Comparison of ENCODE assay signal across 8 mouse cellular contexts in the genomic region with DNA sequence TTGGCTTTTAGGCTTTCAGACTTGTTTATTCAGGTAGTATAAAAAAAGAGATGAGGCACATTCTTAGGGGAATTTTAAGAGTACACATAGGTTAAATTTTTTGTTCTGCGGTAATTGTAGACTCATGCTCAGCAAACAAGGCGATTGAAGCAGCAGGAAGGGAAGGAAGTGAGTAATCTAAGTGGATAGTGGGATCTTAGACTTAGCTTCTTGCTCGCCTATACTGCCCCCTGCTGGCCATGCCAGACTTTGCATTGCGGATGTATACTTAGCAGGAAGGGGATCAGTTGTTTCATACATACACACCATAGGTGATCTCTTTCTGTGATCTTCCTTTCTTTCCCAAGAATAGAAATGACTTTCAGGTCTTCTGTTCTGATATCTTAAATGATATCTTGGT.
DNase-seq lines count a peak whose midpoint lies in the region; ATAC-seq lines count a peak whose summit lies in the region.

No protein-coding gene starts in this region.

- DNase-seq in 416B (ENCODE audit: low read depth), result peak; percentile 93
- DNase-seq in ZHBTc4 (ENCODE audit: low read depth, low spot score), result peak; percentile 88
- peak; percentile 87 for DNase-seq in gastrocnemius, postnatal 14 days
- peak; percentile 91 to 96 for DNase-seq in kidney, postnatal 36 days
- DNase-seq in lung, adult 18-20 months, result peak; percentile 84 to 89
- DNase-seq in retina, embryonic 14.5 days (ENCODE audit: low spot score), result peak; percentile 95
- DNase-seq in thymus, postnatal 36 days, result peak; percentile 56 to 69

- ATAC-seq in common myeloid progenitor, adult 5-6 weeks (replicated peaks; ENCODE audit: low read depth, poor library complexity, severe bottlenecking), result peak; percentile 72

- intact Hi-C loops in gastrocnemius, postnatal 14 days (cut with DNase I; ENCODE audit: low total_unique reads), result loop anchor here (2.0 to 5.0 kb wide), 4 partner anchors 67 to 777 kb away; no protein-coding TSS in a partner anchor

Comparison
In these comparisons a context has a peak if more than half of its experiments do, and no peak if none do; other contexts are left out.
1. Peak in every context shown above with its lines: DNase-seq and ATAC-seq.